Mouse (Mus musculus) liver, embryonic 15.5 days (tissue): ENCODE results near the gene Ccdc152. TPM values are rescaled to one million over a fixed set of nuclear protein-coding genes. Genes with fewer than 3 reads are reported as not detected.
"Not testable (repeated sequence)": the region's sequence is repeated elsewhere in the genome, so short reads cannot be mapped to it uniquely, and the experiment has no call there.

Experiments used
- ATAC-seq: fragments of 200-750 bp; cut with Nextera tagmentation; 2 replicates; pipeline ENCODE4 v1.8.0; 2017; ENCODE audit warnings: moderate number of reproducible peaks, mild to moderate bottlenecking, moderate library complexity; ENCODE audit not compliant: insufficient read depth
- H3K27ac ChIP-seq: fragments of 300-500 bp; sonication (generic); replicated peaks from 2 replicates; pipeline ENCODE4 v1.5.1; 2015; ENCODE audit warnings: mild to moderate bottlenecking, inconsistent platforms
- H3K27me3 ChIP-seq: fragments of 300-500 bp; sonication (generic); 2 replicates; pipeline ENCODE4 v1.6.1; 2015; ENCODE audit warnings: mild to moderate bottlenecking, inconsistent platforms
- H3K36me3 ChIP-seq: fragments of 300-500 bp; sonication (generic); replicated peaks from 2 replicates; pipeline ENCODE4 v1.6.1; 2015; ENCODE audit warnings: moderate library complexity, mild to moderate bottlenecking, inconsistent platforms
- H3K4me1 ChIP-seq: fragments of 300-500 bp; sonication (generic); replicated peaks from 2 replicates; pipeline ENCODE4 v1.6.1; 2015; ENCODE audit warnings: inconsistent platforms
- H3K4me2 ChIP-seq: fragments of 300-500 bp; sonication (generic); 2 replicates; pipeline ENCODE4 v1.6.1; 2015; ENCODE audit warnings: moderate library complexity, mild to moderate bottlenecking, inconsistent platforms
- H3K4me3 ChIP-seq: fragments of 300-500 bp; sonication (generic); replicated peaks from 2 replicates; pipeline ENCODE4 v1.5.1; 2015; ENCODE audit warnings: mild to moderate bottlenecking, inconsistent platforms
- H3K9ac ChIP-seq: fragments of 300-500 bp; sonication (generic); 2 replicates; pipeline ENCODE4 v1.6.1; 2015; ENCODE audit warnings: moderate library complexity, mild to moderate bottlenecking, inconsistent platforms
- H3K9me3 ChIP-seq: fragments of 300-500 bp; sonication (generic); replicated peaks from 2 replicates; pipeline ENCODE4 v1.6.1; 2016; ENCODE audit warnings: inconsistent platforms
- WGBS: fragments of 180-500 bp; shearing (Covaris S2); methylation state at CpG from one replicate; pipeline ENCODE4 v1.1.7; 2015; ENCODE audit warnings: mixed read lengths; ENCODE audit not compliant: insufficient replicate concordance; 5-methylcytosine and 5-hydroxymethylcytosine counted together
- polyA plus RNA-seq: library from polyadenylated mRNA; unstranded; fragments of >200 nt; fragmentation: Nextera tagmentation; extraction: Ambion mirVana; gene quantifications from 2 replicates; pipeline ENCODE4 v1.2.1, GENCODE M21; 2015

Gene Ccdc152
- polyA plus RNA-seq, 1 experiment from 2014 or later = 0.78 TPM

- H3K4me3 ChIP-seq = no peak overlapping the region
- no peaks in the 10 kb centered on the region for H3K9me3 ChIP-seq
- no peaks in the 10 kb centered on the region for H3K27me3 ChIP-seq
- 63% methylated on average over 1 of the region's 1 CpGs for WGBS
- no peak overlapping the region for H3K27ac ChIP-seq
- no peak overlapping the region for H3K9ac ChIP-seq
- H3K4me2 ChIP-seq = no peak overlapping the region
- no peaks in the 10 kb centered on the region for H3K4me1 ChIP-seq
- ATAC-seq = no peak
- H3K36me3 ChIP-seq = no peaks in the 10 kb centered on the region
Observed at GRCm38 (mm10) chr15:3259025-3259424, 44.3 kb downstream of the Ccdc152 start.

GRCm38 (mm10) chr15:3251718-3252067 is 51.6 kb downstream of the Ccdc152 start:
- peak overlapping the region; percentile 57; the same call in 1 of the 2 replicates for H3K27ac ChIP-seq
- H3K9ac ChIP-seq = no peak overlapping the region

GRCm38 (mm10) chr15:3251031-3251717 is 52.2 kb downstream of the Ccdc152 start:
- H3K4me3 ChIP-seq = no peak overlapping the region
- WGBS = 52% methylated on average over 3 of the region's 3 CpGs
- H3K9me3 ChIP-seq = no peaks in the 10 kb centered on the region
- ATAC-seq = peak; percentile 49
- H3K36me3 ChIP-seq = no peaks in the 10 kb centered on the region
- no peaks in the 10 kb centered on the region for H3K4me1 ChIP-seq
- no peak overlapping the region for H3K9ac ChIP-seq
- no peaks in the 10 kb centered on the region for H3K27me3 ChIP-seq
- H3K4me2 ChIP-seq = no peak overlapping the region
- peak overlapping the region; percentile 57 for H3K27ac ChIP-seq

More at GRCm38 (mm10) chr15:3251718-3252067, 51.6 kb downstream of the Ccdc152 start:
- Histone ChIP-seq H3K27me3 (no peaks in the 10 kb centered on the region), H3K4me2 (no peak overlapping the region), H3K9me3 (no peaks in the 10 kb centered on the region), H3K36me3 (no peaks in the 10 kb centered on the region), H3K4me1 (no peaks in the 10 kb centered on the region), H3K4me3 (no peak overlapping the region)
- no peak for ATAC-seq

GRCm38 (mm10) chr15:3250620-3251019 is 52.7 kb downstream of the Ccdc152 start:
- H3K27me3 ChIP-seq = no peaks in the 10 kb centered on the region
- 50% methylated on average over 2 of the region's 2 CpGs for WGBS
- no peak overlapping the region for H3K4me2 ChIP-seq
- no peaks in the 10 kb centered on the region for H3K9me3 ChIP-seq
- H3K9ac ChIP-seq = no peak overlapping the region
- ATAC-seq = no peak
- H3K36me3 ChIP-seq = no peaks in the 10 kb centered on the region
- H3K4me3 ChIP-seq = no peak overlapping the region
- H3K4me1 ChIP-seq = no peaks in the 10 kb centered on the region
- H3K27ac ChIP-seq = peak overlapping the region; percentile 45; the same call in 1 of the 2 replicates

- H3K27me3 ChIP-seq, H3K9ac ChIP-seq, H3K9me3 ChIP-seq, H3K4me3 ChIP-seq, H3K36me3 ChIP-seq, ATAC-seq, H3K4me2 ChIP-seq, H3K4me1 ChIP-seq, H3K27ac ChIP-seq: not testable (repeated sequence)
- 58% methylated on average over 10 of the region's 10 CpGs for WGBS
Observed at GRCm38 (mm10) chr15:3245036-3245435, 58.3 kb downstream of the Ccdc152 start.

- no peak overlapping the region for H3K9ac ChIP-seq
- H3K27ac ChIP-seq = no peak overlapping the region
- no peaks in the 10 kb centered on the region; the same call in 1 of the 2 replicates for H3K4me1 ChIP-seq
- H3K27me3 ChIP-seq = no peaks in the 10 kb centered on the region
- ATAC-seq = no peak
- no peak overlapping the region for H3K4me2 ChIP-seq
- no peaks in the 10 kb centered on the region for H3K36me3 ChIP-seq
- no peaks in the 10 kb centered on the region for H3K9me3 ChIP-seq
- no peak overlapping the region for H3K4me3 ChIP-seq
- WGBS = 76% methylated on average over 1 of the region's 1 CpGs
Observed at GRCm38 (mm10) chr15:3237963-3238362, 65.4 kb downstream of the Ccdc152 start.

GRCm38 (mm10) chr15:3236338-3236737 is 67.0 kb downstream of the Ccdc152 start:
- Histone ChIP-seq H3K9ac (no peak overlapping the region), H3K36me3 (no peaks in the 10 kb centered on the region), H3K4me2 (no peak overlapping the region), H3K27me3 (no peaks in the 10 kb centered on the region), H3K4me1 (peaks cover 8% of the 10 kb centered on the region), H3K4me3 (no peak overlapping the region), H3K9me3 (no peaks in the 10 kb centered on the region), H3K27ac (peak overlapping the region; percentile 58)
- ATAC-seq = peak; percentile 57
- 44% methylated on average over 2 of the region's 2 CpGs for WGBS

GRCm38 (mm10) chr15:3233837-3234551 is 69.3 kb downstream of the Ccdc152 start:
- H3K27ac ChIP-seq = peak overlapping the region; percentile 33; the same call in 1 of the 2 replicates

GRCm38 (mm10) chr15:3232168-3232835 is 71.0 kb downstream of the Ccdc152 start:
- Histone ChIP-seq H3K4me1 (peaks cover 16% of the 10 kb centered on the region), H3K9me3 (no peaks in the 10 kb centered on the region), H3K27me3 (no peaks in the 10 kb centered on the region), H3K36me3 (no peaks in the 10 kb centered on the region), H3K4me2 (no peak overlapping the region), H3K4me3 (no peak overlapping the region), H3K27ac (peak overlapping the region; percentile 55; the same call in 1 of the 2 replicates), H3K9ac (no peak overlapping the region)
- WGBS = 49% methylated on average over 9 of the region's 9 CpGs
- ATAC-seq = no peak; the same call in 1 of the 2 replicates

More at GRCm38 (mm10) chr15:3233837-3234551, 69.3 kb downstream of the Ccdc152 start:
- Histone ChIP-seq H3K27me3 (no peaks in the 10 kb centered on the region), H3K9ac (no peak overlapping the region), H3K36me3 (no peaks in the 10 kb centered on the region), H3K9me3 (no peaks in the 10 kb centered on the region), H3K4me1 (peaks cover 16% of the 10 kb centered on the region), H3K4me2 (no peak overlapping the region), H3K4me3 (no peak overlapping the region)
- WGBS = 43% methylated on average over 3 of the region's 3 CpGs
- ATAC-seq = 0 out of 2 replicates have a peak, but pooled peaks have one; percentile 26

GRCm38 (mm10) chr15:3231004-3231403 is 72.3 kb downstream of the Ccdc152 start:
- H3K36me3 ChIP-seq = no peaks in the 10 kb centered on the region
- no peaks in the 10 kb centered on the region for H3K27me3 ChIP-seq
- ATAC-seq = peak; percentile 40; the same call in 1 of the 2 replicates
- H3K9me3 ChIP-seq = no peaks in the 10 kb centered on the region
- 51% methylated on average over 4 of the region's 4 CpGs for WGBS
- peak overlapping the region; percentile 63 for H3K27ac ChIP-seq
- peaks cover 16% of the 10 kb centered on the region for H3K4me1 ChIP-seq
- no peak overlapping the region for H3K4me3 ChIP-seq
- H3K9ac ChIP-seq = no peak overlapping the region
- no peak overlapping the region for H3K4me2 ChIP-seq
